Mouse (Mus musculus): Measurements from ENCODE around the gene Asna1. TPM values are rescaled to one million over a fixed set of nuclear protein-coding genes. Genes with fewer than 3 reads are reported as not detected.

Asna1 gene
- total and polyA plus RNA-seq, 3 experiments = 109 to 127 (median 119) TPM

GRCm38 (mm10) chr8:85036718-85037365, 11.8 kb upstream of the Asna1 start, which contains the start of gene Tnpo2 (continued):
- TF ChIP-seq UBTF (IDR thresholded peaks at IDR 0.05; ENCODE audit: low read depth, low read length) (peak; percentile 88; the same call in 1 of the 2 replicates), MYC (IDR thresholded peaks at IDR 0.05; ENCODE audit: low read depth, low read length) (peak; percentile 94), CHD1 (IDR thresholded peaks at IDR 0.05; ENCODE audit: low read depth, low read length) (0 out of 2 replicates have a peak, but pooled peaks have one; percentile 6), IRF4 (IDR thresholded peaks at IDR 0.05; ENCODE audit: low read depth, low read length) (no peak), PAX5 (IDR thresholded peaks at IDR 0.05; ENCODE audit: low read length) (no peak), MAX (IDR thresholded peaks at IDR 0.05; ENCODE audit: low read length) (peak; percentile 98), NELFE (IDR thresholded peaks at IDR 0.05; ENCODE audit: low read depth, low read length) (peak; percentile 60; the same call in 1 of the 2 replicates), POLR2AphosphoS2 (IDR thresholded peaks at IDR 0.05; ENCODE audit: low read depth, low read length) (no peak; the same call in 1 of the 2 replicates), ZC3H11A (IDR thresholded peaks at IDR 0.05; ENCODE audit: low read depth, low read length) (no peak), MAZ (IDR thresholded peaks at IDR 0.05; ENCODE audit: low read depth, low read length) (0 out of 2 replicates have a peak, but pooled peaks have one; percentile 84)

DNA sequence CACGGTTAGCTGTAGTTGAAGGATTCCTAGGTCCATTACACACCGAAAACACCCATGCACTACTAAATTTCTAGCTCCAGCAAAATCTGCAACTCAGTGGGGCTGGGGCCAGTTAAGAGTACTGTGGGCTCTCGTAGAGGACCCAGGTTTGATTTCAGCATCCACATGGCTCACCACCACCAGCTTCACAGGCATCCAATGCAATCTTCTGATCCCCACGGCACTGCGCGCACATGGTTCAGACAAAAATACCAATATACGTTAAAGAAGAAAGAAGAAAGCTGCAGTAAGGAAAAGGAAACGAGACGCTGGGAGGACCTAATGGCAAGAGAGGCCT, 11.3 kb upstream of the Asna1 start:
- dilution Hi-C loops (cut with MboI; ENCODE audit: extremely low pct_ligation_motif_present, extremely low pct_unique_long_range_greater_than_20kb, low sequenced_read_pairs) (no loop called here), in situ Hi-C loops (cut with MboI; ENCODE audit: low pct_ligation_motif_present, low pct_unique_long_range_greater_than_20kb, low sequenced_read_pairs) (no loop called here)
- peak overlapping the region; percentile 72 for H3K9ac ChIP-seq (ENCODE audit: insufficient read depth, low read depth)
- H3K27ac ChIP-seq (ENCODE audit: insufficient read depth, low read depth) = peak overlapping the region; percentile 78; the same call in 1 of the 2 replicates
- no peaks in the 10 kb centered on the region for H3K27me3 ChIP-seq (replicated peaks)
- peaks cover 3 to 45% of the 10 kb centered on the region in 2 experiments for H3K4me1 ChIP-seq (ENCODE audit: control insufficient read depth in 1 of 2, insufficient read depth in 2 of 2)
- DNase-seq (ENCODE audit: extremely low read depth) = no peak
- peak overlapping the region; percentile 66 to 90 (median 88) for H3K4me3 ChIP-seq (replicated peaks in 1 of 3; ENCODE audit: low read depth in 2 of 3, low read length in 2 of 3, poor library complexity in 1 of 3)
- H3K9me3 ChIP-seq (replicated peaks; ENCODE audit: low read length) = no peaks in the 10 kb centered on the region
- H3K79me2 ChIP-seq (replicated peaks; ENCODE audit: control insufficient read depth, extremely low read depth, insufficient read depth, poor library complexity, severe bottlenecking) = peaks cover 48% of the 10 kb centered on the region
- TF ChIP-seq SIN3A (IDR thresholded peaks at IDR 0.05; ENCODE audit: low read length) = no peak
- peak; percentile 52; the same call in 1 of the 2 replicates for TF ChIP-seq POLR2A (IDR thresholded peaks at IDR 0.05; ENCODE audit: low read depth, low read length)
- no peak for TF ChIP-seq HCFC1 (IDR thresholded peaks at IDR 0.05; ENCODE audit: low read depth, low read length)
- TF ChIP-seq POLR2AphosphoS2 (IDR thresholded peaks at IDR 0.05; ENCODE audit: low read depth, low read length) = 0 out of 2 replicates have a peak, but pooled peaks have one; percentile 54
- TF ChIP-seq ZMIZ1 (IDR thresholded peaks at IDR 0.05; ENCODE audit: low read depth, low read length) = 0 out of 2 replicates have a peak, but pooled peaks have one; percentile 16
- peak; percentile 69; the same call in 1 of the 2 replicates for TF ChIP-seq NELFE (IDR thresholded peaks at IDR 0.05; ENCODE audit: low read depth, low read length)
- TF ChIP-seq TCF12 (IDR thresholded peaks at IDR 0.05; ENCODE audit: low read depth, low read length) = peak; percentile 50; the same call in 1 of the 2 replicates
- peak; percentile 64; the same call in 1 of the 2 replicates for TF ChIP-seq CHD1 (IDR thresholded peaks at IDR 0.05; ENCODE audit: low read depth, low read length)
- TF ChIP-seq MXI1 (IDR thresholded peaks at IDR 0.05; ENCODE audit: low read depth, low read length) = no peak
- 0 out of 2 replicates have a peak, but pooled peaks have one; percentile 17 for TF ChIP-seq MAFK (IDR thresholded peaks at IDR 0.05; ENCODE audit: insufficient replicate concordance, low read length)
- peaks cover 28 to 45% of the 10 kb centered on the region in 2 experiments for H3K36me3 ChIP-seq (replicated peaks in 1 of 2; ENCODE audit: control insufficient read depth in 1 of 2, insufficient read depth in 1 of 2, low read length in 1 of 2)
- H3K4me2 ChIP-seq (ENCODE audit: insufficient read depth, low read depth, poor library complexity, severe bottlenecking) = peak overlapping the region; percentile 93
